ENCODE assay signal across 9 mouse cellular contexts in genomic region chr7:80051835-80052234, GRCm38 (mm10). TPM values are rescaled to one million over a fixed set of nuclear protein-coding genes. Genes with fewer than 3 reads are reported as not detected.
DNase-seq lines count a peak whose midpoint lies in the region; ATAC-seq and TF ChIP-seq lines count a peak whose summit lies in the region.
"Had no signal": no experiment of that assay in that cellular context is flagged by ENCODE, and none has a peak within 500 bp of the region (broad histone marks: within the 10 kb centered on the region; RNA-seq: fewer than 3 reads in every experiment).

No protein-coding gene starts in this region.

- H3K27ac ChIP-seq in heart, embryonic 14.5 days (replicated peaks in 1 of 2; ENCODE audit: control insufficient read depth in 1 of 2, insufficient read depth in 1 of 2, low read depth in 2 of 2, low read length in 2 of 2) = peak overlapping the region; percentile 22 to 50; a peak in 3 of 4 replicates
- H3K27ac ChIP-seq in lung, embryonic 14.5 days (ENCODE audit: low read depth) = peak overlapping the region; percentile 21; the same call in 1 of the 2 replicates
- peak overlapping the region; percentile 54; the same call in 1 of the 2 replicates for H3K27ac ChIP-seq in intestine, embryonic 16.5 days (ENCODE audit: low read length)
- peak overlapping the region; percentile 93 for H3K27ac ChIP-seq in small intestine, adult 2 months (ENCODE audit: insufficient read depth, low read depth, low read length)
- H3K27ac ChIP-seq: limb, embryonic 12.5 days had no signal

- intact Hi-C loops in heart, postnatal 14 days (cut with DNase I) = no loop called here

- ATAC-seq in heart, embryonic 14.5 days (ENCODE audit: insufficient number of reproducible peaks, insufficient read depth, low FRiP score, low read depth) = no peak
- ATAC-seq in lung, embryonic 14.5 days (ENCODE audit: insufficient read depth) = peak; percentile 44
- ATAC-seq in intestine, embryonic 16.5 days = no peak
- no peak for ATAC-seq in frontal cortex, adult (ENCODE audit: low TSS enrichment)

- DNase-seq in heart, postnatal 14 days = no peak
- DNase-seq in lung, embryonic 14.5 days = peak; percentile 70
- DNase-seq in lung, postnatal 36 days = no peak

- H3K4me1 ChIP-seq in heart, embryonic 14.5 days (ENCODE audit: control insufficient read depth in 2 of 2, insufficient read depth in 2 of 2, low read length in 2 of 2) = peaks cover 26 to 44% of the 10 kb centered on the region in 2 experiments
- peaks cover 36% of the 10 kb centered on the region for H3K4me1 ChIP-seq in lung, embryonic 14.5 days (ENCODE audit: insufficient read depth)
- H3K4me1 ChIP-seq in intestine, embryonic 16.5 days (ENCODE audit: control insufficient read depth, insufficient read depth, low read length) = peaks cover 59% of the 10 kb centered on the region
- peaks cover 49% of the 10 kb centered on the region for H3K4me1 ChIP-seq in small intestine, adult 2 months (ENCODE audit: control insufficient read depth, insufficient read depth, insufficient read length, low read length)

- no peak for TF ChIP-seq POLR2A in small intestine, adult 2 months (IDR thresholded peaks at IDR 0.05; ENCODE audit: low read depth, low read length)

- H3K9me3 ChIP-seq in heart, embryonic 14.5 days (ENCODE audit: control insufficient read depth, low read length) = no peaks in the 10 kb centered on the region
- no peaks in the 10 kb centered on the region for H3K9me3 ChIP-seq in lung, embryonic 14.5 days (ENCODE audit: low read depth, low read length)
- H3K9me3 ChIP-seq in intestine, embryonic 16.5 days (ENCODE audit: control insufficient read depth, low read length) = no peaks in the 10 kb centered on the region
- H3K9me3 ChIP-seq: limb, embryonic 12.5 days had no signal

- no peak for TF ChIP-seq CTCF in lung, embryonic 14.5 days (IDR thresholded peaks at IDR 0.05; ENCODE audit: low read depth)
- TF ChIP-seq CTCF in small intestine, adult 2 months (IDR thresholded peaks at IDR 0.05; ENCODE audit: extremely low read depth, insufficient read length, insufficient replicate concordance, low read depth, low read length) = no peak

- H3K9ac ChIP-seq in heart, embryonic 14.5 days (ENCODE audit: low read length) = no peak overlapping the region
- no peak overlapping the region for H3K9ac ChIP-seq in lung, embryonic 14.5 days
- 0 out of 2 replicates have a peak overlapping the region, but pooled peaks have one; percentile 24 for H3K9ac ChIP-seq in intestine, embryonic 16.5 days (ENCODE audit: low read depth, low read length)
- H3K9ac ChIP-seq: limb, embryonic 12.5 days had no signal

- H3K36me3 ChIP-seq in heart, embryonic 14.5 days (ENCODE audit: control insufficient read depth, insufficient read depth, low read length) = peaks cover 7% of the 10 kb centered on the region; the same call in 1 of the 2 replicates
- no peaks in the 10 kb centered on the region for H3K36me3 ChIP-seq in lung, embryonic 14.5 days (ENCODE audit: insufficient read depth)
- H3K36me3 ChIP-seq in intestine, embryonic 16.5 days (ENCODE audit: control insufficient read depth, insufficient read depth, low read length) = no peaks in the 10 kb centered on the region
- H3K36me3 ChIP-seq in small intestine, adult 2 months (ENCODE audit: control insufficient read depth, insufficient read depth, low read length) = peaks cover 3% of the 10 kb centered on the region; the same call in 1 of the 2 replicates

- H3K27me3 ChIP-seq in heart, embryonic 14.5 days (ENCODE audit: control insufficient read depth, insufficient read depth, low read length) = no peaks in the 10 kb centered on the region
- no peaks in the 10 kb centered on the region for H3K27me3 ChIP-seq in lung, embryonic 14.5 days (ENCODE audit: insufficient read depth, low read length)
- H3K27me3 ChIP-seq in intestine, embryonic 16.5 days (replicated peaks; ENCODE audit: control insufficient read depth, insufficient read depth, low read length) = no peaks in the 10 kb centered on the region
- H3K27me3 ChIP-seq in small intestine, adult 2 months (ENCODE audit: control insufficient read depth, insufficient read depth, low read length) = no peaks in the 10 kb centered on the region
- H3K27me3 ChIP-seq: CH12.LX; limb, embryonic 12.5 days had no signal

- peak overlapping the region; percentile 28 for H3K4me2 ChIP-seq in heart, embryonic 14.5 days (ENCODE audit: low read length)
- H3K4me2 ChIP-seq in lung, embryonic 14.5 days = peak overlapping the region; percentile 19
- H3K4me2 ChIP-seq in intestine, embryonic 16.5 days (ENCODE audit: low read depth, low read length) = no peak overlapping the region
- H3K4me2 ChIP-seq: limb, embryonic 12.5 days had no signal

- 28% methylated on average over 6 of the region's 6 CpGs for WGBS in heart, embryonic 14.5 days
- WGBS in lung, embryonic 14.5 days = 35% methylated on average over 6 of the region's 6 CpGs
- WGBS in intestine, embryonic 16.5 days = 58% methylated on average over 6 of the region's 6 CpGs
- 28% methylated on average over 6 of the region's 6 CpGs for WGBS in small intestine, adult 2 months

- no peak overlapping the region; a peak in 1 of 4 replicates for H3K4me3 ChIP-seq in heart, embryonic 14.5 days (ENCODE audit: control insufficient read depth in 1 of 2, insufficient read depth in 1 of 2, low read depth in 1 of 2, low read length in 2 of 2)
- no peak overlapping the region for H3K4me3 ChIP-seq in lung, embryonic 14.5 days (ENCODE audit: low read depth, low read length)
- no peak overlapping the region for H3K4me3 ChIP-seq in intestine, embryonic 16.5 days (ENCODE audit: low read length)
- no peak overlapping the region for H3K4me3 ChIP-seq in small intestine, adult 2 months (ENCODE audit: low read depth, low read length)
- H3K4me3 ChIP-seq: limb, embryonic 12.5 days had no signal

RNA-seq across cellular contexts. Expression of gene Zfp710, which starts 27.2 kb away (rescaled TPM):
- polyA plus RNA-seq in heart, embryonic 14.5 days (2014; fragmentation: Nextera tagmentation; extraction: Ambion mirVana) = 11.5 and 12.2 TPM in 2 replicates
- total RNA-seq in heart, postnatal 14 days (2021) = 10 to 100 TPM; 21.6 to 27.4 TPM
- polyA plus RNA-seq in lung, embryonic 14.5 days (2014; fragmentation: Nextera tagmentation; extraction: Ambion mirVana) = 15.8 and 17.7 TPM in 2 replicates
- polyA plus RNA-seq in intestine, embryonic 16.5 days (2015; fragmentation: Nextera tagmentation; extraction: Ambion mirVana) = 12.2 and 12.4 TPM in 2 replicates
- polyA plus RNA-seq in small intestine, adult 2 months (2012; rRNA removed) = 34.9 and 67.9 TPM in 2 replicates

Comparison
In these comparisons a context has a peak if more than half of its experiments do, and no peak if none do; other contexts are left out.
1. H3K27ac ChIP-seq: peak in every context shown above with its lines; median percentile 93 in small intestine, adult 2 months; 54 in intestine, embryonic 16.5 days; 36 in heart, embryonic 14.5 days; 21 in lung, embryonic 14.5 days.